Mouse (Mus musculus) thymus, postnatal 25 days (tissue): ENCODE results near the gene Exo5.
A peak's percentile ranks its signal among the peaks of the same experiment; 100 is the strongest.

Experiments used
- DNase-seq: peaks from one replicate; pipeline ENCODE4 v3.0.0; 2022

Exo5 gene

GRCm38 (mm10) chr4:120904533-120904932, 20.3 kb downstream of the Exo5 start:
- DNase-seq: no peak

- no peak for DNase-seq
Observed at GRCm38 (mm10) chr4:120895810-120896584, 28.8 kb downstream of the Exo5 start.

GRCm38 (mm10) chr4:120895226-120895625, 29.6 kb downstream of the Exo5 start:
- DNase-seq: no peak

- DNase-seq: no peak
Observed at GRCm38 (mm10) chr4:120894584-120894983, 30.2 kb downstream of the Exo5 start.

GRCm38 (mm10) chr4:120893656-120894401, 31.0 kb downstream of the Exo5 start:
- DNase-seq: no peak

- no peak for DNase-seq
Observed at GRCm38 (mm10) chr4:120892516-120892915, 32.3 kb downstream of the Exo5 start.

GRCm38 (mm10) chr4:120891960-120892359, 32.9 kb downstream of the Exo5 start:
- no peak for DNase-seq

GRCm38 (mm10) chr4:120890754-120891440, 33.9 kb downstream of the Exo5 start:
- DNase-seq: no peak

- DNase-seq: no peak
Observed at GRCm38 (mm10) chr4:120888884-120889283, 35.9 kb downstream of the Exo5 start.

- peak; percentile 63 for DNase-seq
Observed at GRCm38 (mm10) chr4:120887381-120888112, 37.3 kb downstream of the Exo5 start.

- no peak for DNase-seq
Observed at GRCm38 (mm10) chr4:120886811-120887210, 38.0 kb downstream of the Exo5 start.

GRCm38 (mm10) chr4:120886131-120886530, 38.7 kb downstream of the Exo5 start:
- DNase-seq: no peak

- no peak for DNase-seq
Observed at GRCm38 (mm10) chr4:120885208-120886120, 39.4 kb downstream of the Exo5 start.

- peak; percentile 56 for DNase-seq
Observed at GRCm38 (mm10) chr4:120882002-120882625, 42.7 kb downstream of the Exo5 start.

GRCm38 (mm10) chr4:120880731-120881432, 43.9 kb downstream of the Exo5 start:
- no peak for DNase-seq

GRCm38 (mm10) chr4:120879386-120879785, 45.4 kb downstream of the Exo5 start:
- no peak for DNase-seq

- no peak for DNase-seq
Observed at GRCm38 (mm10) chr4:120878728-120879127, 46.1 kb downstream of the Exo5 start.

- DNase-seq: no peak
Observed at GRCm38 (mm10) chr4:120875961-120876360, 48.9 kb downstream of the Exo5 start.
